7 mouse cellular contexts compared by ENCODE assay signal in genomic region chr8:94899262-94899661, GRCm38 (mm10). TPM values are rescaled to one million over a fixed set of nuclear protein-coding genes. Genes with fewer than 3 reads are reported as not detected.
DNase-seq lines count a peak whose midpoint lies in the region; ATAC-seq and TF ChIP-seq lines count a peak whose summit lies in the region.

No protein-coding gene starts in this region.

- H3K4me2 ChIP-seq in kidney, postnatal 0 days (ENCODE audit: low read length) = peak overlapping the region; percentile 48

- no peak overlapping the region for H3K27ac ChIP-seq in MEL (ENCODE audit: control insufficient read depth, low read depth, low read length)
- no peak overlapping the region; the same call in 1 of the 2 replicates for H3K27ac ChIP-seq in kidney, postnatal 0 days

- no peak overlapping the region for H3K9ac ChIP-seq in MEL (ENCODE audit: control insufficient read depth, low read depth, low read length, poor library complexity, severe bottlenecking)
- H3K9ac ChIP-seq in kidney, postnatal 0 days (ENCODE audit: low read depth, low read length) = no peak overlapping the region

- TF ChIP-seq RAD21 in MEL (IDR thresholded peaks at IDR 0.05; ENCODE audit: low read depth, low read length) = no peak

- H3K4me3 ChIP-seq in MEL (ENCODE audit: control insufficient read depth in 1 of 2, insufficient read depth in 1 of 2, low read depth in 2 of 2, low read length in 2 of 2) = no peak overlapping the region
- H3K4me3 ChIP-seq in kidney, postnatal 0 days (replicated peaks; ENCODE audit: low read depth, low read length) = no peak overlapping the region

- peak; percentile 35 for DNase-seq in MEL (ENCODE audit: low read depth, low spot score)
- peak; percentile 84 for DNase-seq in c-Kit-positive CD71-positive TER-119-negative erythroid progenitor cells, embryonic 14.5 days (ENCODE audit: low read depth)
- peak; percentile 44 for DNase-seq in kidney, postnatal 0 days (ENCODE audit: low spot score)
- DNase-seq in lung, postnatal 4 days = peak; percentile 69 to 76
- DNase-seq in cerebellum, postnatal 25 days = no peak
- DNase-seq in testis, postnatal 14 days (ENCODE audit: low spot score) = no peak
- no peak for DNase-seq in adrenal gland, postnatal 25 days

- 0 out of 4 replicates have a peak, but pooled peaks cover 0 to 4% of the 10 kb centered on the region in 2 experiments for H3K4me1 ChIP-seq in MEL (ENCODE audit: control insufficient read depth in 1 of 2, insufficient read depth in 2 of 2, low read length in 2 of 2)
- H3K4me1 ChIP-seq in kidney, postnatal 0 days (replicated peaks; ENCODE audit: insufficient read depth, low read length) = peaks cover 24% of the 10 kb centered on the region

- no peaks in the 10 kb centered on the region for H3K36me3 ChIP-seq in MEL (ENCODE audit: control insufficient read depth in 1 of 2, insufficient read depth in 2 of 2, low read length in 2 of 2)
- H3K36me3 ChIP-seq in kidney, postnatal 0 days (ENCODE audit: insufficient read depth, low read length) = 0 out of 2 replicates have a peak, but pooled peaks cover 8% of the 10 kb centered on the region

- no peak for TF ChIP-seq EP300 in MEL (IDR thresholded peaks at IDR 0.05; ENCODE audit: low read depth in 1 of 2, low read length in 2 of 2)

- ATAC-seq in kidney, postnatal 0 days (replicated peaks; ENCODE audit: low FRiP score, low read depth) = no peak; the same call in 1 of the 2 replicates

- H3K9me3 ChIP-seq in MEL (replicated peaks; ENCODE audit: insufficient read depth, low read length) = no peaks in the 10 kb centered on the region
- no peaks in the 10 kb centered on the region for H3K9me3 ChIP-seq in kidney, postnatal 0 days (replicated peaks; ENCODE audit: low read length)

- TF ChIP-seq CTCF in MEL (IDR thresholded peaks at IDR 0.05 in 2 of 3, conservative IDR thresholded peaks at IDR 0.05 in 1 of 3; ENCODE audit: control insufficient read depth in 1 of 3, insufficient read depth in 1 of 3, low read depth in 2 of 3, low read length in 3 of 3, poor library complexity in 1 of 3, severe bottlenecking in 1 of 3) = no peak
- TF ChIP-seq CTCF in kidney, postnatal 0 days (IDR thresholded peaks at IDR 0.05; ENCODE audit: low read depth) = no peak

- H3K79me2 ChIP-seq in MEL (ENCODE audit: control insufficient read depth, insufficient read depth, low read length, poor library complexity) = no peaks in the 10 kb centered on the region

- 12% methylated on average over 11 of the region's 11 CpGs for WGBS in kidney, postnatal 0 days

- H3K27me3 ChIP-seq in MEL (ENCODE audit: control insufficient read depth in 1 of 2, insufficient read depth in 2 of 2, low read length in 2 of 2) = peaks cover 0 to 10% of the 10 kb centered on the region in 2 experiments; a peak in 2 of 4 replicates
- H3K27me3 ChIP-seq in kidney, postnatal 0 days (ENCODE audit: insufficient read depth, low read length) = no peaks in the 10 kb centered on the region

- no peak for TF ChIP-seq POLR2A in MEL (IDR thresholded peaks at IDR 0.05; ENCODE audit: control insufficient read depth in 1 of 2, insufficient read depth in 1 of 2, low read depth in 1 of 2, low read length in 2 of 2, poor library complexity in 1 of 2)

TF ChIP-seq in MEL, 35 proteins besides CTCF, POLR2A, EP300 and RAD21:
- TF ChIP-seq TAL1 (IDR thresholded peaks at IDR 0.05; ENCODE audit: low read length) = peak; percentile 56
- TF ChIP-seq ZMIZ1 (IDR thresholded peaks at IDR 0.05; ENCODE audit: low read depth, low read length) = no peak

RNA-seq across cellular contexts. Expression of gene Ccdc102a, which starts 18.6 kb away (rescaled TPM):
- total RNA-seq in MEL (2012; rRNA removed) = 1.6 and 1.7 TPM in 2 replicates
- polyA plus RNA-seq in MEL (2012; ENCODE audit: insufficient read depth in 1 of 2, insufficient read length in 2 of 2, low read depth in 1 of 2, low replicate concordance in 2 of 2, missing spikeins in 1 of 2) = 1 to 10 TPM in 1 of 2 experiments, not detected in 1; 6.8 TPM
- polyA plus RNA-seq in kidney, postnatal 0 days (2015; fragmentation: Nextera tagmentation; extraction: Ambion mirVana) = 17.5 and 20.0 TPM in 2 replicates
- 7.7 and 8.8 TPM in 2 replicates for total RNA-seq in adrenal gland, postnatal 25 days (2021)

RNA-seq across cellular contexts. Expression of gene Dok4, which starts 23.1 kb away (rescaled TPM):
- total RNA-seq in MEL (2012; rRNA removed) = 1.5 TPM in 2 replicates
- 1 to 10 TPM in 1 of 2 experiments, not detected in 1; 3.2 TPM for polyA plus RNA-seq in MEL (2012; ENCODE audit: insufficient read depth in 1 of 2, insufficient read length in 2 of 2, low read depth in 1 of 2, low replicate concordance in 2 of 2, missing spikeins in 1 of 2)
- 25.2 TPM in 2 replicates for polyA plus RNA-seq in kidney, postnatal 0 days (2015; fragmentation: Nextera tagmentation; extraction: Ambion mirVana)
- total RNA-seq in adrenal gland, postnatal 25 days (2021) = 8.8 and 15.3 TPM in 2 replicates

RNA-seq across cellular contexts. Expression of gene Adgrg5, which starts 24.2 kb away (rescaled TPM):
- 0.04 and 0.07 TPM in 2 replicates for total RNA-seq in MEL (2012; rRNA removed)
- 1 to 10 TPM in 1 of 2 experiments, not detected in 1; 1.3 TPM for polyA plus RNA-seq in MEL (2012; ENCODE audit: insufficient read depth in 1 of 2, insufficient read length in 2 of 2, low read depth in 1 of 2, low replicate concordance in 2 of 2, missing spikeins in 1 of 2)
- not detected in 2 replicates for polyA plus RNA-seq in kidney, postnatal 0 days (2015; fragmentation: Nextera tagmentation; extraction: Ambion mirVana)
- total RNA-seq in adrenal gland, postnatal 25 days (2021) = 0.33 and 0.76 TPM in 2 replicates

RNA-seq across cellular contexts. Expression of gene Polr2c, which starts 42.0 kb away (rescaled TPM):
- 92.0 and 92.5 TPM in 2 replicates for total RNA-seq in MEL (2012; rRNA removed)
- 100 to 1,000 TPM; 151 to 181 TPM for polyA plus RNA-seq in MEL (2012; ENCODE audit: insufficient read depth in 1 of 2, insufficient read length in 2 of 2, low read depth in 1 of 2, low replicate concordance in 2 of 2, missing spikeins in 1 of 2)
- polyA plus RNA-seq in kidney, postnatal 0 days (2015; fragmentation: Nextera tagmentation; extraction: Ambion mirVana) = 129 and 132 TPM in 2 replicates
- 62.1 and 66.2 TPM in 2 replicates for total RNA-seq in adrenal gland, postnatal 25 days (2021)

Comparison
In these comparisons a context has a peak if more than half of its experiments do, and no peak if none do; other contexts are left out.
1. DNase-seq: peak in MEL (single experiment), c-Kit-positive CD71-positive TER-119-negative erythroid progenitor cells, embryonic 14.5 days (single experiment), kidney, postnatal 0 days (single experiment) and lung, postnatal 4 days (2 of 2); none in cerebellum, postnatal 25 days (0 of 2), testis, postnatal 14 days (single experiment) and adrenal gland, postnatal 25 days (single experiment).